Mouse (Mus musculus) intestine, embryonic 15.5 days (tissue): ENCODE results near the gene Sh3rf1. TPM values are rescaled to one million over a fixed set of nuclear protein-coding genes. Genes with fewer than 3 reads are reported as not detected.
A peak's percentile ranks its signal among the peaks of the same experiment; 100 is the strongest.
"Not testable (repeated sequence)": the region's sequence is repeated elsewhere in the genome, so short reads cannot be mapped to it uniquely, and the experiment has no call there.

Source experiments
- ATAC-seq: fragments of 200-750 bp; cut with Nextera tagmentation; 2 replicates; pipeline ENCODE4 v1.8.0; 2017; ENCODE audit warnings: moderate TSS enrichment, moderate library complexity
- H3K27ac ChIP-seq: fragments of 300-500 bp; sonication (generic); 2 replicates; pipeline ENCODE4 v1.5.1; 2015; ENCODE audit warnings: mild to moderate bottlenecking, inconsistent platforms
- H3K27me3 ChIP-seq: fragments of 300-500 bp; sonication (generic); replicated peaks from 2 replicates; pipeline ENCODE4 v1.6.1; 2015; ENCODE audit warnings: inconsistent platforms
- H3K36me3 ChIP-seq: fragments of 300-500 bp; sonication (generic); 2 replicates; pipeline ENCODE4 v1.6.1; 2015; ENCODE audit warnings: inconsistent platforms
- H3K4me1 ChIP-seq: fragments of 300-500 bp; sonication (generic); replicated peaks from 2 replicates; pipeline ENCODE4 v1.6.1; 2015; ENCODE audit warnings: inconsistent platforms
- H3K4me2 ChIP-seq: fragments of 300-500 bp; sonication (generic); replicated peaks from 2 replicates; pipeline ENCODE4 v1.6.1; 2015; ENCODE audit warnings: mild to moderate bottlenecking, inconsistent platforms
- H3K4me3 ChIP-seq: fragments of 300-500 bp; sonication (generic); replicated peaks from 2 replicates; pipeline ENCODE4 v1.5.1; 2015; ENCODE audit warnings: inconsistent platforms
- H3K9ac ChIP-seq: fragments of 300-500 bp; sonication (generic); 2 replicates; pipeline ENCODE4 v1.6.1; 2015; ENCODE audit warnings: inconsistent platforms
- H3K9me3 ChIP-seq: fragments of 300-500 bp; sonication (generic); 2 replicates; pipeline ENCODE4 v1.6.1; 2016; ENCODE audit warnings: inconsistent platforms
- WGBS: fragments of 180-500 bp; shearing (Covaris S2); methylation state at CpG from one replicate; pipeline ENCODE4 v1.1.7; 2015; 5-methylcytosine and 5-hydroxymethylcytosine counted together
- polyA plus RNA-seq: library from polyadenylated mRNA; unstranded; fragments of >200 nt; fragmentation: Nextera tagmentation; extraction: Ambion mirVana; gene quantifications from 2 replicates; pipeline ENCODE4 v1.2.1, GENCODE M21; 2015

Gene Sh3rf1
- polyA plus RNA-seq, 1 experiment from 2014 or later = 11.4 TPM

DNA sequence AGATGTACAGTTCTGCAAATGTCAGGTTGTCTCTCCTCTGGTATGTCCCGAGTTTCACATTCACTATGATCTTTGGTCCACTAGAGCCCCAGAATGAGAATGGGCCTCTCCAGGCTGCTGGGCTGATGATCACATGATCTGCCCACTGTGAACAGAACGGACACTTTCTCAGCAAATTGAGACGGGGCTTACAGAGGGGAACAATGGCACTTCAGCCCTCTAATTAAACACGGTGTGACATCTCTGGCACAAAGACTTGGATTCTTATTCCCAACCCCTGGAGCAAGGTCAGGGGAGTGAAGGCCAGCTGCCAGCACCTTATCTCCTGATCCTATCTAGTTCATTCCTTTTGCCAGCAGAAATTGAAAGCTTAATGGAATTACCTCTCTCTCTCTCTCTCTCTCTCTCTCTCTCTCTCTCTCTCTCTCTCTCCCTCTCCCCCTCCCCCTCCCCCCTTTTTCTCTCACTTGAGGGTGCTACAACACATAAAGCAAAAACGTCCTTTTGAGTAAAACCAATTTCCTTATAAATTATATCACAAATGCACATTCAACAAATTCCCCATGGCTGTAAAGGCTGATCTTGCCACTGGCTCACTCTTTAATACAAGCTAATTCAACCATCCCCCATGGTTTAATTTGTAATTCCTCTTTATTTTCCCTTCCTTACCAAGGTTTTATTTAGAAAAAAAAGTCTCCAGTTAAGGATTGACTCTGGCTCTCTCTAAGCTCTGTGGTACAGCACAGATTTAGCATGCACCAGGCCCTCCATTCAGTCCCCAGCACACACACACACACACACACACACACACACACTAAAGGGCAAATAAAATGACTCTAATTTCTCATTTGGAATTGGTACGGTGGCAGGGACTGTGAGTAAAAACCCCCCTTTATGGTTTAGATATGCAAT, 179.8 kb downstream of the Sh3rf1 start:
- no peaks in the 10 kb centered on the region for H3K36me3 ChIP-seq
- no peak overlapping the region for H3K9ac ChIP-seq
- no peak overlapping the region; the same call in 1 of the 2 replicates for H3K4me2 ChIP-seq
- peaks cover 9% of the 10 kb centered on the region for H3K4me1 ChIP-seq
- peak overlapping the region; percentile 65 for H3K27ac ChIP-seq
- 25% methylated on average over 6 of the region's 6 CpGs for whole genome bisulfite sequencing
- H3K27me3 ChIP-seq = no peaks in the 10 kb centered on the region
- ATAC-seq = peak; percentile 82
- no peaks in the 10 kb centered on the region for H3K9me3 ChIP-seq
- H3K4me3 ChIP-seq = no peak overlapping the region

DNA sequence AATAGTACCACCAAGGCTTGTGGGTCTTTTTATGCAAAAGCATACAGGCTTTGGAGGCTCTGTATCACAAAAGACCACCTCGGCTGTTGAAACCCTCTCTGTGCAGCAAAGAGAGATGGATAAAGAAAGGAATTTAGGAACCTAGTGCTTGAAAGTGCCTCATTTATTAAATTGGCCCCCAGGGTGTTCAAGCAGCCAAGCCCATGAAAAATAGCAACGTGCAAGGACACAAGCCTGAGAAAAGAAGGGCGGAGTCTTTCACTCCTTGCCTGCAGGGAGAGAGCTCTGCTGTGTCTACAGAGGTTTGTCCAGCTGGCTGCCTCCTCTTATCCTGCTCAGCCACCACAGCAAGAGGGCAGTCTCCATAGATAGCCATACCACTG, 180.5 kb downstream of the Sh3rf1 start:
- 54% methylated on average over 3 of the region's 3 CpGs for WGBS
- H3K4me3 ChIP-seq = no peak overlapping the region
- no peaks in the 10 kb centered on the region for H3K27me3 ChIP-seq
- peaks cover 9% of the 10 kb centered on the region for H3K4me1 ChIP-seq
- no peak overlapping the region for H3K9ac ChIP-seq
- ATAC-seq = peak; percentile 46; the same call in 1 of the 2 replicates
- no peaks in the 10 kb centered on the region for H3K36me3 ChIP-seq
- no peak overlapping the region for H3K4me2 ChIP-seq
- H3K27ac ChIP-seq = peak overlapping the region; percentile 62; the same call in 1 of the 2 replicates
- no peaks in the 10 kb centered on the region for H3K9me3 ChIP-seq

DNA sequence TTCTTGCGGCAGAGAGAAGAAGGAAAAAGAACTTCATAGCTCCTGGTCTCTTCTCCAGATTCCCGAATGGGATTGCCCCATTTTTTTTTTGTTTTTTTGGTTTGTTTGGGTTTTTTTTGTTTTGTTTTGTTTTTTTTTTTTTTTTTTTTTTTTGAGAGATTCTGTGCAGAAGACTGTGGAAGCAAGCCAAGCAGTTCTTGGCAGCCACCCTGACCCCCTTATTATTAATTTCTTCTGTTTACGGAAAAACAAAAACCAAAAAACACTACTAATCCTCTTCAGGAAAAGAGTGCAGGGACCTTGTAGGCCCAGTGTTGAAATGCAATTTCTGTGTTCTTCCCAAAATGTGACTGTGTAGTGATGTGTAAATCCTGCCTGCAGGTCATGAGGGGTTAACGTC, 185.4 kb downstream of the Sh3rf1 start:
- no peak overlapping the region for H3K27ac ChIP-seq
- no peak for ATAC-seq
- no peak overlapping the region for H3K9ac ChIP-seq
- H3K27me3 ChIP-seq = no peaks in the 10 kb centered on the region
- no peak overlapping the region for H3K4me3 ChIP-seq
- WGBS = 79% methylated on average over 4 of the region's 4 CpGs
- no peaks in the 10 kb centered on the region for H3K36me3 ChIP-seq
- peaks cover 4% of the 10 kb centered on the region for H3K4me1 ChIP-seq
- no peaks in the 10 kb centered on the region for H3K9me3 ChIP-seq
- no peak overlapping the region for H3K4me2 ChIP-seq

GRCm38 (mm10) chr8:61409712-61410111, 186.0 kb downstream of the Sh3rf1 start:
- not testable (repeated sequence) for H3K9me3 ChIP-seq, H3K27ac ChIP-seq, H3K9ac ChIP-seq, H3K4me1 ChIP-seq, H3K27me3 ChIP-seq, ATAC-seq, H3K4me3 ChIP-seq, H3K36me3 ChIP-seq, H3K4me2 ChIP-seq
- 77% methylated on average over 5 of the region's 5 CpGs for WGBS

DNA sequence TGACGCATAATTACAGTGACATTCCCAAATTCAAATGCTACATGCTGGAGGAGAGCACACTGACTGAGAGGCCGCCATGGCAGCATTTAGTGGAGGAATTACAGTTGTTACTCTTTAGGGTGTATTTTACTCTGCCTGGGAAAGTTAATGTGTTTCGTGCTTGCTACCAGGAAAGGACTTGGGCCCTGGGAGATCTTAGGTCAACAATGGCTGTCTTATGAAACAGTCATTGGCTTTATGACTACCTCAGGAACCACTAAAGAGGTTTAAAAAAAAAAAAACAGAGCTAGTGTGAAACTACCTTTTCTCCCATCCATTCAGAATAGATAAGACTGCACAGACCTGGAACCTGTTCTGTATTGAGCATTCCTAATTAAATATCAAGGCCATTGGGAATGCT, 195.8 kb downstream of the Sh3rf1 start:
- Histone ChIP-seq H3K9me3 (no peaks in the 10 kb centered on the region), H3K27me3 (no peaks in the 10 kb centered on the region), H3K9ac (no peak overlapping the region), H3K4me2 (no peak overlapping the region), H3K4me1 (no peaks in the 10 kb centered on the region), H3K27ac (0 out of 2 replicates have a peak overlapping the region, but pooled peaks have one; percentile 36), H3K36me3 (no peaks in the 10 kb centered on the region), H3K4me3 (no peak overlapping the region)
- 77% methylated on average over 3 of the region's 3 CpGs for WGBS
- peak; percentile 63 for ATAC-seq

DNA sequence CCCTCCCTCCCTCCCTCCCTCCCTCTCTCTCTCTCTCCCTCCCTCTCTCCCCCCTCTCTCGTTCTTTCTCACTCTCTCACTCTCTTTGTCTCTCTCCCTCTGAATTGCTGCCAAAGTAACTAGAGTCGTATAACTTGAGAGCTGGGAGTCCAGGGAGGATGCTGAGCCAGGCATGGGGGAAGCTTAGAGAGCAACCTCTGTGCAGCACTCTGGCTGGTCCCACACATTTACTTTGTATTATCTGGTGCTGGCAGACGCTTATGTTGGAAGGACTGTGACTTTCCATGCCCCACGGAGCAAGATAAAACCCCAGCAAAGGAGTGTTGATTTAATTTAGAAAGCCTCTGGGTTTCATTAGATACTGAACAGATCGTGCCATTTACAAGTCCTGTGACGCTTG, 196.5 kb downstream of the Sh3rf1 start:
- Histone ChIP-seq H3K27ac (no peak overlapping the region), H3K4me1 (no peaks in the 10 kb centered on the region), H3K36me3 (no peaks in the 10 kb centered on the region), H3K9me3 (no peaks in the 10 kb centered on the region), H3K4me3 (no peak overlapping the region), H3K9ac (no peak overlapping the region), H3K4me2 (no peak overlapping the region), H3K27me3 (no peaks in the 10 kb centered on the region)
- WGBS = 28% methylated on average over 6 of the region's 6 CpGs
- no peak for ATAC-seq

DNA sequence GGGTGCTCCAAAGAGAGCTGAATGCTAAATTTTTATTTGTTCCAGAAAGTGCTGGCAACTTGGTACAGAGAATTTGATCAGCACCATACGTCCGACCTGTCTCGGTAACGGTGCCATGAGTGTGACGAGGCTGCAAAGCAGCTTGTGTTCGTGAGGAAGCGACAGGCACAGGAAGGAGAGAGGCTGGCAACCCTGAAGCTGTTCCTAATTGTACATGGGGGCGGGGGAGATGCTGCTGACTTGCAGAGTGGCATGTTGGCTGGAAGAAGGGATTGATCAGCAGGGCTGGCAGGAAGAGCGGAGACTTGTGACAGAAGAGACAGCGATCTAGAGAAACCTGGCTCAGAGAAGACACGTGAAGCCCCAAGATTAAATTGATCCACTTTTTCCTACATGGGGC, 197.9 kb downstream of the Sh3rf1 start:
- Histone ChIP-seq H3K36me3 (no peaks in the 10 kb centered on the region), H3K4me1 (no peaks in the 10 kb centered on the region), H3K9ac (no peak overlapping the region), H3K27me3 (no peaks in the 10 kb centered on the region), H3K4me3 (no peak overlapping the region), H3K9me3 (no peaks in the 10 kb centered on the region), H3K27ac (no peak overlapping the region), H3K4me2 (no peak overlapping the region)
- WGBS = 84% methylated on average over 11 of the region's 11 CpGs
- no peak for ATAC-seq

DNA sequence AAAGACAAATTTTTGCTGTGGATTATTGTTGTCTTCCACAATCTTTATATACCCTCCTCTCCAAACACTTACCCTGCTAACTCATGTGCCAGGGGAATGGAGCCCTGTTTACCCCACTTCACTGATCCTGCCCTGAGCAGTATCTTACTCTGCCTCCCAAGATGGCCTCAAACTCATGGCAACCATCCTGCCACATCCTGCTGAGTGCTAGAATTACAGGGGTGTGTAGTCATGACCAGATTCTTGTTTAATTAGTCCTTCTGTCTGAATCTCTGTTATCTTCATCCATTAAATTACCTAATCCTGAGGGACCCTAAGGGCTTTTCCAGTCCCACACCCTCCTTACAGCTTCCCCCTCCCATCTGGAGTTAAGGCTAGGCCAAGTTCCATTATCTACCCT, 201.5 kb downstream of the Sh3rf1 start:
- ATAC-seq = no peak
- Histone ChIP-seq H3K4me2 (no peak overlapping the region), H3K27me3 (no peaks in the 10 kb centered on the region), H3K9me3 (no peaks in the 10 kb centered on the region), H3K4me1 (no peaks in the 10 kb centered on the region), H3K9ac (no peak overlapping the region), H3K36me3 (no peaks in the 10 kb centered on the region), H3K27ac (no peak overlapping the region), H3K4me3 (no peak overlapping the region)

DNA sequence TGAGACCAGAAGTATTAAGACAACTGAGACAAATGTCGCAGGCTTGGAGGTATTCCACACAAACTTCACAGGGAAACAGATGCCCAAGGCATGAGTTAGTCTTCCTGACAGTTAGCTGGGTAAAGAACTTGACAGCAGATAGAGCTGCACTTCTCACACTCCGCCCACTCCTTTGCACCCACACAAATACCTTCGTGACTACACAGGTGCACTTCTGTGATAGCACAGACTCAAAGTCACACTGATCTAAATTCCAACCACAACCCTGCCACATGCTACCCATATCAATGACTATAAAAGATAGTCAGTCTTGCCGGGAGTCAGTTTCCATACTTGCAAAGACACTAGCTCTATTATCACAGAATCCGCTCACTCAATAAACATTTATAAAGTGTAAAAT, 202.4 kb downstream of the Sh3rf1 start:
- no peak overlapping the region for H3K4me2 ChIP-seq
- no peak overlapping the region for H3K4me3 ChIP-seq
- no peaks in the 10 kb centered on the region for H3K9me3 ChIP-seq
- no peak for ATAC-seq
- H3K36me3 ChIP-seq = no peaks in the 10 kb centered on the region
- H3K4me1 ChIP-seq = no peaks in the 10 kb centered on the region
- H3K27me3 ChIP-seq = no peaks in the 10 kb centered on the region
- H3K9ac ChIP-seq = no peak overlapping the region
- WGBS = 85% methylated on average over 5 of the region's 5 CpGs
- H3K27ac ChIP-seq = no peak overlapping the region

DNA sequence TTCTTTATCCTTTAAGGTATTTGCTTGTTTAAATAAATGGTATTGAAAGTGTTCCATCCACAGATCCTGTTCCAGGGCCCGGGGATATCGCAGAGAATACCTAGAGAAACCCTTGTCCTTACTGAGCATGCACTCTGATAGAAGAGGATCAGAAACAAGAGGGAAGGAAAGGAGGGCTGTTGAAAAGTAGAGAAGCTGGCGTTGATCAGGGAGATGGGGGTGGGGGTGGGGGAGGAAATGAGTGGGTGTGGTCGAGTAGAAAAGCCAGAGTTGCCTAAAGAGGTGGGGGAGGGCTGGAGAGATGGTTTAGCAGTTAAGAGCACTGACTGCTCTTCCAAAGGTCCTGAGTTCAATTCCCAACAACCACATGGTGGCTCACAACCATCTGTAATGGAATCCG, 203.0 kb downstream of the Sh3rf1 start:
- ATAC-seq = no peak
- no peak overlapping the region for H3K9ac ChIP-seq
- no peaks in the 10 kb centered on the region for H3K27me3 ChIP-seq
- H3K27ac ChIP-seq = no peak overlapping the region
- no peak overlapping the region for H3K4me3 ChIP-seq
- H3K4me2 ChIP-seq = no peak overlapping the region
- no peaks in the 10 kb centered on the region for H3K4me1 ChIP-seq
- H3K9me3 ChIP-seq = no peaks in the 10 kb centered on the region
- WGBS = 64% methylated on average over 5 of the region's 5 CpGs
- no peaks in the 10 kb centered on the region for H3K36me3 ChIP-seq

GRCm38 (mm10) chr8:61427916-61428681, 204.4 kb downstream of the Sh3rf1 start:
- Histone ChIP-seq H3K36me3 (no peaks in the 10 kb centered on the region), H3K4me3 (no peak overlapping the region), H3K27ac (0 out of 2 replicates have a peak overlapping the region, but pooled peaks have one; percentile 4), H3K9ac (no peak overlapping the region), H3K4me2 (no peak overlapping the region), H3K27me3 (no peaks in the 10 kb centered on the region), H3K9me3 (no peaks in the 10 kb centered on the region), H3K4me1 (no peaks in the 10 kb centered on the region)
- ATAC-seq = no peak
- 74% methylated on average over 8 of the region's 8 CpGs for WGBS

DNA sequence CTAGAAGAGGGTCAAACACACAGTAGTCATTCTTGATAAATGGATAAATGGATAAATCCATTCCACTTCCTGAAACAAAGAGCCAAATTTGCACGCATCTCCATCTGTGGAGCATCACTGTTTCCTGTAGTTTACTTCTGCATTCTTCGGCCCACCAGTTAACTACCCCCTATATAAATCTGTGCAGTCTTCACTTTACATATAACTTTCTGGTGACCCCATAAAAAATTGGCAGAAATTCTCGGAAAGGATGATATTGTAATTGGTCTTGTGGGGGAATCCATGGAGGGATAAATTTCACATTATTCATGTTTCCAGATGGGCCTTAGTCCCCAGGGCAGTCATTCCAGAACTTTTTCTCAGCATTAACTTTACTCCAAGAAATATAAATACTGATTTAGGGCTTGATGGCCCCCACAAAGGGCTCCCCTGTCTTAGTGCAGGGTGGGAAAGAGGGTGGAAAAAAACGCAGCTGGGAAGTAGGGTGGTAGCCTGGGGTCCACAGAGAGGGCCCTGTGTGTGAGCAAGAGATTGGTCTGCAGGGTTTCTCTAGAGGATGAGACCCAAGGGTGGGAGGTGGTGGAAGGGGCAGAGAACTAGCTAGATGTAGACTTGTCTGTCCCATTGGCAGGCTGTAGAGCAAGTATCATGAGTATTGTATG, 205.3 kb downstream of the Sh3rf1 start:
- H3K27ac ChIP-seq = peak overlapping the region; percentile 37; the same call in 1 of the 2 replicates
- no peak overlapping the region for H3K4me3 ChIP-seq
- H3K4me1 ChIP-seq = no peaks in the 10 kb centered on the region
- H3K9me3 ChIP-seq = no peaks in the 10 kb centered on the region
- no peaks in the 10 kb centered on the region for H3K27me3 ChIP-seq
- WGBS = 47% methylated on average over 4 of the region's 4 CpGs
- H3K9ac ChIP-seq = no peak overlapping the region
- H3K4me2 ChIP-seq = no peak overlapping the region
- ATAC-seq = peak; percentile 70
- H3K36me3 ChIP-seq = no peaks in the 10 kb centered on the region
